Mouse (Mus musculus) hindbrain, postnatal 0 days (tissue): ENCODE measurements at regions not wholly inside any gene's neighbourhood (a gene's known extent, or its start where the extent isn't known, plus 50 kb on each side); places are given as distances from the start of the nearest gene placed in this dataset.

Source experiments
- ATAC-seq: fragments of 200-750 bp; cut with Nextera tagmentation; 2 replicates; pipeline ENCODE4 v1.8.0; 2017; ENCODE audit warnings: mild to moderate bottlenecking, moderate TSS enrichment, moderate library complexity
- DNase-seq: peaks from one replicate; pipeline ENCODE4 v3.0.0-alpha.2; 2015; ENCODE audit warnings: low spot score
- H3K27ac ChIP-seq: fragments of 300-500 bp; sonication (generic); 2 replicates; pipeline ENCODE4 v1.5.1; 2014; ENCODE audit warnings: mild to moderate bottlenecking
- H3K27me3 ChIP-seq: fragments of 300-500 bp; sonication (generic); 2 replicates; pipeline ENCODE4 v1.6.1; 2014; ENCODE audit warnings: low read length, mixed read lengths; ENCODE audit not compliant: insufficient read depth
- H3K36me3 ChIP-seq: fragments of 300-500 bp; sonication (generic); 2 replicates; pipeline ENCODE4 v1.6.1; 2014; ENCODE audit warnings: low read length, mixed read lengths; ENCODE audit not compliant: insufficient read depth
- H3K4me1 ChIP-seq: fragments of 300-500 bp; sonication (generic); 2 replicates; pipeline ENCODE4 v1.6.1; 2014; ENCODE audit warnings: antibody characterized with exemption, low read length, mixed read lengths; ENCODE audit not compliant: insufficient read depth
- H3K4me2 ChIP-seq: fragments of 300-500 bp; sonication (generic); 2 replicates; pipeline ENCODE4 v1.6.1; 2014; ENCODE audit warnings: low read depth, mild to moderate bottlenecking, low read length, moderate library complexity, mixed read lengths
- H3K4me3 ChIP-seq: fragments of 300-500 bp; sonication (generic); 2 replicates; pipeline ENCODE4 v1.5.1; 2014; ENCODE audit warnings: low read length
- H3K9ac ChIP-seq: fragments of 300-500 bp; sonication (generic); replicated peaks from 2 replicates; pipeline ENCODE4 v1.6.1; 2014; ENCODE audit warnings: mild to moderate bottlenecking, low read length, moderate library complexity, mixed read lengths
- H3K9me3 ChIP-seq: fragments of 300-500 bp; sonication (generic); 2 replicates; pipeline ENCODE4 v1.6.1; 2016; ENCODE audit warnings: low read length, mixed read lengths
- CTCF ChIP-seq: IDR thresholded peaks from 2 replicates; pipeline ENCODE4 v1.5.1; 2016; ENCODE audit warnings: antibody characterized with exemption, control low read depth, low read depth
- WGBS: fragments of 180-500 bp; shearing (Covaris S2); extraction: QIAGEN DNeasy Blood & Tissue Kit; methylation state at CpG from one replicate; pipeline ENCODE4 v1.1.7; 2014; 5-methylcytosine and 5-hydroxymethylcytosine counted together

DNA sequence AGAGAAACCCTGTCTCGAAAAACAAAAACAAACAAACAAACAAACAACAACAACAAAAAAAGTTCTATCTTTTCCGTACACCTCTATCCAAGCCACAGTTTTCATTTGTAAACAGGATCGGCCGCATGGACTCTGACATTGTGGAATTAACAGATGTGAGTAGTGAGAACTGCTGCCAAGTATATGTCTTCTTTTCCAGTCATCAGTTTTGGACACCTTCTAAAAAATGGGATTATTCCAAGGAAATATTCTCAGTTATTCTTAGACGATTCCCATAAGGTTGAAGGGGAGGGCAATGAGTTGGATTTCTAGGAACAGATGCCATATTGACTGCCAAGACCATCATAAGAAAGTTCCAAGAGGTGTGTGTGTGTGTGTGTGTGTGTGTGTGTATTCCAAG, 891.2 kb upstream of the Lrrc6 start:
- Histone ChIP-seq H3K27ac (no peak overlapping the region), H3K9me3 (no peaks in the 10 kb centered on the region), H3K9ac (no peak overlapping the region), H3K4me2 (no peak overlapping the region), H3K27me3 (no peaks in the 10 kb centered on the region), H3K4me3 (no peak overlapping the region), H3K4me1 (no peaks in the 10 kb centered on the region), H3K36me3 (no peaks in the 10 kb centered on the region)
- WGBS, result 85% methylated on average over 5 of the region's 5 CpGs
- DNase-seq (no peak), ATAC-seq (no peak)
- TF ChIP-seq CTCF, result no peak

DNA sequence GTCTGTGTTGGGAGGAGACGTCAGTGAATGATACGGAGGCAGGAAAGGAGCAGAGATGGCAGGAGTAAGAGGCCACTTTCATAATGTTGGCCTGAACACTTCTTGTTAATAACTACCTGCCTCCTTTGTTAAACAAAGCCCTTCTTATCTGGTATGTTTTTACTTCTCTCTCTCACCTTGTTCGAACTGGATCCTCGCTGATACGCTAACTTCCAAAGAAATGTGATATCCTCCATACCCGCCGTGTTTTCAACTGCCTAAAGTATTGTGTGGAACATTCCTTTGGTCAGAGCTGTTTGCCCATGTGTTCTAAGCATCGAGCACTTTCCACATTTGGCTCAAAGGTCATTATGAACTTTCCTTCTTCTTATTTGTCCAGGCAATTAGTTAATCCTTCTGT, 887.8 kb upstream of the Lrrc6 start:
- Histone ChIP-seq H3K27me3 (no peaks in the 10 kb centered on the region), H3K9ac (no peak overlapping the region), H3K4me2 (no peak overlapping the region), H3K4me3 (no peak overlapping the region), H3K36me3 (no peaks in the 10 kb centered on the region), H3K9me3 (no peaks in the 10 kb centered on the region), H3K4me1 (no peaks in the 10 kb centered on the region), H3K27ac (no peak overlapping the region)
- TF ChIP-seq CTCF, result no peak
- ATAC-seq, result no peak
- 71% methylated on average over 8 of the region's 8 CpGs for WGBS
- DNase-seq, result no peak

DNA sequence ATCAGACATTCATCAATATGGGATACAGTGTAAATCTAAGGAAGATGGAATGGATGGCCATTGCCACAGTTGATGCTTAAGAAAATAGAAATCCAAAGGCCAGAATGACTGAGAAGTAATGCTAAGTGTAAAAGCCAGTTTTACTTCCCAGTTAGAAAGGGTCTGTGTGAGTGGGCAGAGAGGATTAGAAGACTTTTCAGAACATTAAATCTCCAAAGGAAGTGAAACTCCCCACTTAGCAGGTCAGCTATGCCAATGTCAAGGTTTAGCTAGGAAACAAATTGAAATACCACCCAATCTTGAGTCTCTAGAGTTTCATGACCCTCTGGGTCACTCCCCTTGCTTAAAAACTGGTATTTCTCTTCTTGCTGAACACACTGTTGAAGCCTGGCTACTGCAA, 886.2 kb upstream of the Lrrc6 start:
- Histone ChIP-seq H3K4me1 (no peaks in the 10 kb centered on the region), H3K9ac (no peak overlapping the region), H3K4me2 (no peak overlapping the region), H3K9me3 (no peaks in the 10 kb centered on the region), H3K36me3 (no peaks in the 10 kb centered on the region), H3K4me3 (no peak overlapping the region), H3K27ac (no peak overlapping the region), H3K27me3 (no peaks in the 10 kb centered on the region)
- no peak for TF ChIP-seq CTCF
- ATAC-seq (no peak), DNase-seq (no peak)

DNA sequence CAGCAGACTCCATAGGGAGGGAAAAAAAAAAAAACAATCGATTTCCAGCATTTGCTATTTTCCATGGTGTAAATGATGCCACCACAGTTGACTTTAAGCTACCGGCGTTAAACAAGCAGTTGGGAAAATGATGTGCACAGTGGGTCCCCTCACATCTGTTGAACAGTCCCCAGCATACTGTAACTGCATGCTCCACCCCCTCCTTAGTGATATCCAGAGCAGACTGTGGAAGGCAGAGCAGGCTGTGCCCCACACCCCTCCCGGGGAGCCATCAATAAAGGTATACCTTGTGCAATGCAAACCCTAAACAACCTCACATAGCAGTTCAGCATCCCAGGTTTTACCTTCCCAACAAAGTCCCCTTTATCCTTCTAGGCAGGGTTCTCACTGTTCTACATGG, 872.9 kb upstream of the Lrrc6 start:
- no peak overlapping the region for H3K27ac ChIP-seq
- H3K27me3 ChIP-seq, result no peaks in the 10 kb centered on the region
- no peak overlapping the region for H3K4me2 ChIP-seq
- no peaks in the 10 kb centered on the region for H3K36me3 ChIP-seq
- no peak for TF ChIP-seq CTCF
- no peak for DNase-seq
- ATAC-seq, result no peak
- H3K9me3 ChIP-seq, result no peaks in the 10 kb centered on the region
- no peak overlapping the region for H3K4me3 ChIP-seq
- H3K9ac ChIP-seq, result no peak overlapping the region
- H3K4me1 ChIP-seq, result no peaks in the 10 kb centered on the region
- WGBS, result 65% methylated on average over 4 of the region's 4 CpGs

DNA sequence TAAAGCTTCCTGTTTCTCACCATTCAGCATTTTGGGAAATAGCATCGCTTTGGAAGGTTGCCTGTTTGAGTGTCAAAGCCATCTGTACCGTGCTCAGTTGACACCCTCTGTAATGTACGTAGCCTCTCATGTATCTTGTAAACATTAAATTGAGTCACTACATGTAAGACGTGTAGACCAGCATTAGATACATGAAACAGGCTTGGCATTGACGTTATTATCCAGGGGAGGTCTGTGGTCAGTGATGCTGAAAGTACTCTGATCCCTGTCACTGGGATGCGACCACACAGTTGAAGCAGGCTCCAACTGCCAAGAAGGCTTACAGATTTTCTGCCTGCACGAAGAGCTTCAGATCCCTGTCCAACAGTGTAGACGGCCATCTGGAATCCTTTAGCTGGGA, 872.3 kb upstream of the Lrrc6 start:
- no peak for TF ChIP-seq CTCF
- 58% methylated on average over 8 of the region's 8 CpGs for WGBS
- no peaks in the 10 kb centered on the region for H3K9me3 ChIP-seq
- ATAC-seq (peak; percentile 63; the same call in 1 of the 2 replicates), DNase-seq (peak; percentile 62)
- no peak overlapping the region for H3K4me2 ChIP-seq
- H3K27ac ChIP-seq, result no peak overlapping the region
- no peaks in the 10 kb centered on the region for H3K27me3 ChIP-seq
- H3K4me1 ChIP-seq, result no peaks in the 10 kb centered on the region
- H3K36me3 ChIP-seq, result no peaks in the 10 kb centered on the region
- no peak overlapping the region for H3K4me3 ChIP-seq
- H3K9ac ChIP-seq, result no peak overlapping the region

DNA sequence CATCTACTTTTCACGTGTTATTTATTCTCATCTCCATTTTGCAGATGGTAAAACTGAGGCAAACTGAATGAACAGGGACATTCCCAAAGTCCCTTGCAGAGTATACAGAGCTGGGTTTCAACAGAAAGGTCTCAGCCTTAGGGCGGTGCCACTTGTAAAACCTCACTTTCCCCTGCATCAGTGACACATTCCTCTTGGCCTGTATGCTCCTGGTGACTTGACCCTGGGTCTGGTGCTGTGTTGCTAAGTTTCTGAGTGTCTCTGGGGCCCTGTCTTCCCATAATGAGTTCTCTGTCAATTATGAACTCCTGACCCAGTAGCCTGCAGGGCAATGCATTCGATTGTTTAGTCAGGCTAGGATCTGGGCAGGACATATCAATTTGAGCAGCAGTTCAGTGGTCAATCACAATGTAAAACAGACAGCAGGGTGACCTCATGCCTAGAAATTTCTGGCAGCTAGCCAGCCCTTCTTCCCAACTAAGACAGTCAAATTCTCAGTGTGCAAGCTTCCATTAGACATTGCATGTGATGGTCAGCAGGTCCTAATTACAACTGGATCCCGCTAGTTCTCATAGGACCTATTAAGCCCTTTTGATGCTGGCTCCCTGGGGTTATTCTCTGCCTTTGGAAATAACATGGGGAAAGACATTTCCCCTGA, 863.5 kb upstream of the Lrrc6 start:
- no peak overlapping the region for H3K9ac ChIP-seq
- no peak overlapping the region for H3K4me2 ChIP-seq
- no peaks in the 10 kb centered on the region for H3K36me3 ChIP-seq
- no peaks in the 10 kb centered on the region for H3K27me3 ChIP-seq
- H3K27ac ChIP-seq, result no peak overlapping the region
- no peaks in the 10 kb centered on the region for H3K9me3 ChIP-seq
- no peak for TF ChIP-seq CTCF
- H3K4me1 ChIP-seq, result no peaks in the 10 kb centered on the region
- WGBS, result 54% methylated on average over 4 of the region's 4 CpGs
- peak; percentile 79 for ATAC-seq
- DNase-seq, result peak; percentile 72
- H3K4me3 ChIP-seq, result no peak overlapping the region

DNA sequence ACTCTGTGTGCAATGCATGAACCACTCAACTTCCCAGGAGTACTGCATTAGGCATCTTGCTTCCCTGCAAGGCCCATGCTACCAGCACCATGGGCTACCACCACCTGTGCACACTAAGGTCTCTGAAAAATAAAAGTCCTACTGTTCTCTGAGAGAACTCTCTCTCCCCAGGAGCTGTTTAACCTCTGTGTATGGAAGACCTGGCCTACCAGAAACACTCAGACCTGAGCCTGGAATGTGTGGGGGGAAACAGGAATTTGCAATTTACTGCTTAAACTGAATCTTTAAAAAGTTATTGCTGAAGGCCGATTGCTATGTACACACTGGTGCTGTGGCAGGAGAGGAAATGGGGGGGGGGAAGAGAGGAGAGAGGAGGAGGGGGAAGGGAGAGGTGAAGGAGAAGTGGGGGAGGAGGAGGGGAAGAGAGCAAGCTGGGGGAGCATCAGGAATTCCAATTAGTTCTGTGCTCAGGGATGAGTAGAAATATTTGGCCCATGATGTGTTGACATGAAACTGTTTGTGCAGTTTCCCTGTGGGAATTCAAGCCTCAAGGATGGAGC, 860.4 kb upstream of the Lrrc6 start:
- TF ChIP-seq CTCF, result no peak
- no peaks in the 10 kb centered on the region for H3K27me3 ChIP-seq
- ATAC-seq (no peak), DNase-seq (no peak)
- WGBS, result 66% methylated on average over 1 of the region's 1 CpGs
- no peaks in the 10 kb centered on the region for H3K9me3 ChIP-seq
- H3K4me1 ChIP-seq, result no peaks in the 10 kb centered on the region
- H3K4me3 ChIP-seq, result no peak overlapping the region
- no peaks in the 10 kb centered on the region for H3K36me3 ChIP-seq
- H3K27ac ChIP-seq, result no peak overlapping the region
- no peak overlapping the region for H3K4me2 ChIP-seq
- no peak overlapping the region for H3K9ac ChIP-seq
